Mouse (Mus musculus): ENCODE results near the gene 1700025G04Rik. TPM values are rescaled to one million over a fixed set of nuclear protein-coding genes. Genes with fewer than 3 reads are reported as not detected.

Gene 1700025G04Rik
- polyA plus RNA-seq, 1 experiment = 2.2 TPM

GRCm38 (mm10) chr1:151939987-151940386 lies 149.9 kb downstream of the 1700025G04Rik start:
- no peaks in the 10 kb centered on the region for H3K27me3 ChIP-seq (replicated peaks; ENCODE audit: control insufficient read depth, insufficient read depth, low read length)
- no peak for TF ChIP-seq CTCF (conservative IDR thresholded peaks at IDR 0.05; ENCODE audit: insufficient read depth, insufficient read length, low read depth, low read length)
- TF ChIP-seq POLR2A (IDR thresholded peaks at IDR 0.05; ENCODE audit: low read depth, low read length) = no peak
- H3K36me3 ChIP-seq (ENCODE audit: control insufficient read depth, insufficient read depth, low read length) = no peaks in the 10 kb centered on the region
- WGBS = 72% methylated on average over 8 of the region's 8 CpGs
- H3K27ac ChIP-seq (ENCODE audit: insufficient read depth, low read depth, low read length) = no peak overlapping the region
- DNase-seq = no peak
- H3K4me3 ChIP-seq (ENCODE audit: insufficient read depth, low read depth, low read length) = no peak overlapping the region
- no peaks in the 10 kb centered on the region for H3K4me1 ChIP-seq (ENCODE audit: control insufficient read depth, insufficient read depth, low read length)

- no peaks in the 10 kb centered on the region for H3K27me3 ChIP-seq (replicated peaks; ENCODE audit: control insufficient read depth, insufficient read depth, low read length)
- 71% methylated on average over 6 of the region's 6 CpGs for WGBS
These were observed 150.4 kb downstream of the 1700025G04Rik start for GRCm38 (mm10) chr1:151939510-151939909.

GRCm38 (mm10) chr1:151933605-151934004 lies 156.3 kb downstream of the 1700025G04Rik start:
- no peak for TF ChIP-seq POLR2A (IDR thresholded peaks at IDR 0.05; ENCODE audit: low read depth, low read length)
- no peak for TF ChIP-seq CTCF (conservative IDR thresholded peaks at IDR 0.05; ENCODE audit: insufficient read depth, insufficient read length, low read depth, low read length)
- H3K27me3 ChIP-seq (replicated peaks; ENCODE audit: control insufficient read depth, insufficient read depth, low read length) = no peaks in the 10 kb centered on the region
- WGBS = 87% methylated on average over 6 of the region's 6 CpGs
- no peak for DNase-seq
- no peaks in the 10 kb centered on the region for H3K4me1 ChIP-seq (ENCODE audit: control insufficient read depth, insufficient read depth, low read length)
- H3K4me3 ChIP-seq (ENCODE audit: insufficient read depth, low read depth, low read length) = no peak overlapping the region
- no peak overlapping the region for H3K27ac ChIP-seq (ENCODE audit: insufficient read depth, low read depth, low read length)
- no peaks in the 10 kb centered on the region for H3K36me3 ChIP-seq (ENCODE audit: control insufficient read depth, insufficient read depth, low read length)

More at GRCm38 (mm10) chr1:151939510-151939909, 150.4 kb downstream of the 1700025G04Rik start:
- TF ChIP-seq CTCF (conservative IDR thresholded peaks at IDR 0.05; ENCODE audit: insufficient read depth, insufficient read length, low read depth, low read length) (no peak), POLR2A (IDR thresholded peaks at IDR 0.05; ENCODE audit: low read depth, low read length) (no peak)
- no peaks in the 10 kb centered on the region for H3K4me1 ChIP-seq (ENCODE audit: control insufficient read depth, insufficient read depth, low read length)
- H3K36me3 ChIP-seq (ENCODE audit: control insufficient read depth, insufficient read depth, low read length) = no peaks in the 10 kb centered on the region
- H3K4me3 ChIP-seq (ENCODE audit: insufficient read depth, low read depth, low read length) = no peak overlapping the region
- no peak for DNase-seq
- H3K27ac ChIP-seq (ENCODE audit: insufficient read depth, low read depth, low read length) = no peak overlapping the region

- H3K4me1 ChIP-seq (ENCODE audit: control insufficient read depth, insufficient read depth, low read length) = no peaks in the 10 kb centered on the region
- H3K36me3 ChIP-seq (ENCODE audit: control insufficient read depth, insufficient read depth, low read length) = no peaks in the 10 kb centered on the region
- no peaks in the 10 kb centered on the region for H3K27me3 ChIP-seq (replicated peaks; ENCODE audit: control insufficient read depth, insufficient read depth, low read length)
- TF ChIP-seq CTCF (conservative IDR thresholded peaks at IDR 0.05; ENCODE audit: insufficient read depth, insufficient read length, low read depth, low read length) (no peak), POLR2A (IDR thresholded peaks at IDR 0.05; ENCODE audit: low read depth, low read length) (no peak)
- WGBS = 49% methylated on average over 8 of the region's 8 CpGs
- H3K27ac ChIP-seq (ENCODE audit: insufficient read depth, low read depth, low read length) = no peak overlapping the region
- H3K4me3 ChIP-seq (ENCODE audit: insufficient read depth, low read depth, low read length) = no peak overlapping the region
- DNase-seq = no peak
These were observed 163.1 kb downstream of the 1700025G04Rik start for GRCm38 (mm10) chr1:151926826-151927225.

- WGBS = 62% methylated on average over 4 of the region's 4 CpGs
- DNase-seq = peak; percentile 10
These were observed 163.8 kb downstream of the 1700025G04Rik start for GRCm38 (mm10) chr1:151926141-151926540.

GRCm38 (mm10) chr1:151925738-151926137 lies 164.2 kb downstream of the 1700025G04Rik start:
- Histone ChIP-seq H3K27me3 (replicated peaks; ENCODE audit: control insufficient read depth, insufficient read depth, low read length) (no peaks in the 10 kb centered on the region), H3K4me1 (ENCODE audit: control insufficient read depth, insufficient read depth, low read length) (no peaks in the 10 kb centered on the region), H3K27ac (ENCODE audit: insufficient read depth, low read depth, low read length) (no peak overlapping the region), H3K4me3 (ENCODE audit: insufficient read depth, low read depth, low read length) (no peak overlapping the region), H3K36me3 (ENCODE audit: control insufficient read depth, insufficient read depth, low read length) (no peaks in the 10 kb centered on the region)
- WGBS = 81% methylated on average over 7 of the region's 7 CpGs
- no peak for TF ChIP-seq POLR2A (IDR thresholded peaks at IDR 0.05; ENCODE audit: low read depth, low read length)
- no peak for TF ChIP-seq CTCF (conservative IDR thresholded peaks at IDR 0.05; ENCODE audit: insufficient read depth, insufficient read length, low read depth, low read length)
- DNase-seq = no peak

More at GRCm38 (mm10) chr1:151926141-151926540, 163.8 kb downstream of the 1700025G04Rik start:
- no peaks in the 10 kb centered on the region for H3K27me3 ChIP-seq (replicated peaks; ENCODE audit: control insufficient read depth, insufficient read depth, low read length)
- H3K4me1 ChIP-seq (ENCODE audit: control insufficient read depth, insufficient read depth, low read length) = no peaks in the 10 kb centered on the region
- no peak for TF ChIP-seq CTCF (conservative IDR thresholded peaks at IDR 0.05; ENCODE audit: insufficient read depth, insufficient read length, low read depth, low read length)
- TF ChIP-seq POLR2A (IDR thresholded peaks at IDR 0.05; ENCODE audit: low read depth, low read length) = no peak
- no peaks in the 10 kb centered on the region for H3K36me3 ChIP-seq (ENCODE audit: control insufficient read depth, insufficient read depth, low read length)
- no peak overlapping the region for H3K4me3 ChIP-seq (ENCODE audit: insufficient read depth, low read depth, low read length)
- H3K27ac ChIP-seq (ENCODE audit: insufficient read depth, low read depth, low read length) = no peak overlapping the region

GRCm38 (mm10) chr1:151918806-151919357 lies 171.0 kb downstream of the 1700025G04Rik start:
- WGBS = 66% methylated on average over 9 of the region's 9 CpGs
- Histone ChIP-seq H3K27me3 (replicated peaks; ENCODE audit: control insufficient read depth, insufficient read depth, low read length) (no peaks in the 10 kb centered on the region), H3K36me3 (ENCODE audit: control insufficient read depth, insufficient read depth, low read length) (no peaks in the 10 kb centered on the region), H3K4me3 (ENCODE audit: insufficient read depth, low read depth, low read length) (no peak overlapping the region), H3K27ac (ENCODE audit: insufficient read depth, low read depth, low read length) (no peak overlapping the region), H3K4me1 (ENCODE audit: control insufficient read depth, insufficient read depth, low read length) (no peaks in the 10 kb centered on the region)
- TF ChIP-seq POLR2A (IDR thresholded peaks at IDR 0.05; ENCODE audit: low read depth, low read length) (no peak), CTCF (conservative IDR thresholded peaks at IDR 0.05; ENCODE audit: insufficient read depth, insufficient read length, low read depth, low read length) (no peak)
- DNase-seq = no peak
